Mouse (Mus musculus) intestine, postnatal 0 days (tissue): Measurements from ENCODE around the gene Ahnak2. TPM values are rescaled to one million over a fixed set of nuclear protein-coding genes. Genes with fewer than 3 reads are reported as not detected.
"Not testable (repeated sequence)": the region's sequence is repeated elsewhere in the genome, so short reads cannot be mapped to it uniquely, and the experiment has no call there.

ENCODE experiments used
- ATAC-seq: fragments of 200-750 bp; cut with Nextera tagmentation; 2 replicates; pipeline ENCODE4 v1.8.0; 2017; ENCODE audit warnings: mild to moderate bottlenecking, moderate TSS enrichment, moderate library complexity
- H3K27ac ChIP-seq: fragments of 300-500 bp; sonication (generic); 2 replicates; pipeline ENCODE4 v1.5.1; 2014; ENCODE audit warnings: mild to moderate bottlenecking, low read depth, low read length, moderate library complexity
- H3K27me3 ChIP-seq: fragments of 300-500 bp; sonication (generic); replicated peaks from 2 replicates; pipeline ENCODE4 v1.6.1; 2014; ENCODE audit warnings: low read length, mixed read lengths; ENCODE audit not compliant: control insufficient read depth, insufficient read depth
- H3K36me3 ChIP-seq: fragments of 300-500 bp; sonication (generic); 2 replicates; pipeline ENCODE4 v1.6.1; 2014; ENCODE audit warnings: mild to moderate bottlenecking, moderate library complexity; ENCODE audit not compliant: control insufficient read depth, insufficient read depth
- H3K4me1 ChIP-seq: fragments of 300-500 bp; sonication (generic); replicated peaks from 2 replicates; pipeline ENCODE4 v1.6.1; 2014; ENCODE audit warnings: antibody characterized with exemption, low read length, mixed read lengths; ENCODE audit not compliant: control insufficient read depth, insufficient read depth
- H3K4me2 ChIP-seq: fragments of 300-500 bp; sonication (generic); replicated peaks from 2 replicates; pipeline ENCODE4 v1.6.1; 2014; ENCODE audit warnings: low read depth, mild to moderate bottlenecking, moderate library complexity
- H3K4me3 ChIP-seq: fragments of 300-500 bp; sonication (generic); 2 replicates; pipeline ENCODE4 v1.5.1; 2014; ENCODE audit warnings: low read depth, low read length
- H3K9ac ChIP-seq: fragments of 300-500 bp; sonication (generic); 2 replicates; pipeline ENCODE4 v1.6.1; 2014; ENCODE audit warnings: mild to moderate bottlenecking, low read depth, low read length
- H3K9me3 ChIP-seq: fragments of 300-500 bp; sonication (generic); 2 replicates; pipeline ENCODE4 v1.6.1; 2016; ENCODE audit warnings: mixed run types; ENCODE audit not compliant: control insufficient read depth
- CTCF ChIP-seq: sonication (generic); IDR thresholded peaks from 2 replicates; pipeline ENCODE4 v1.5.1; 2016; ENCODE audit warnings: low read depth, mild to moderate bottlenecking, control low read depth, antibody characterized with exemption, moderate library complexity
- WGBS: fragments of 180-500 bp; shearing (Covaris S2); extraction: QIAGEN DNeasy Blood & Tissue Kit; methylation state at CpG from one replicate; pipeline ENCODE4 v1.1.7; 2014; 5-methylcytosine and 5-hydroxymethylcytosine counted together
- polyA plus RNA-seq: library from polyadenylated mRNA; unstranded; fragments of >200 nt; fragmentation: Nextera tagmentation; extraction: Ambion mirVana; gene quantifications from 2 replicates; pipeline ENCODE4 v1.2.1, GENCODE M21; 2015

Gene Ahnak2
- 1.6 TPM in 2 replicates for polyA plus RNA-seq

- Histone ChIP-seq H3K4me2 (peak within 1 kb of the TSS; percentile 97), H3K4me3 (peak within 1 kb of the TSS; percentile 46), H3K4me1 (0 out of 2 replicates have a peak, but pooled peaks cover 3% of the 10 kb centered on the region), H3K36me3 (no peaks in the 10 kb centered on the region), H3K9ac (no peak within 1 kb of the TSS; the same call in 1 of the 2 replicates), H3K27me3 (peaks cover 14% of the 10 kb centered on the region), H3K27ac (no peak within 1 kb of the TSS), H3K9me3 (no peaks in the 10 kb centered on the region)
- ATAC-seq, result 0 out of 2 replicates have a peak, but pooled peaks have one; percentile 13
- WGBS, result 2% methylated on average over 67 of the region's 69 CpGs
- no peak for TF ChIP-seq CTCF
Observed at GRCm38 (mm10) chr12:112801864-112802846, at the start of gene Ahnak2. Ahnak2 (minus strand) TSS chr12:112802657.

GRCm38 (mm10) chr12:112851116-112851515, 48.7 kb upstream of the Ahnak2 start:
- Histone ChIP-seq H3K4me1 (no peaks in the 10 kb centered on the region), H3K27me3 (no peaks in the 10 kb centered on the region), H3K36me3 (no peaks in the 10 kb centered on the region), H3K9ac (no peak overlapping the region), H3K4me3 (no peak overlapping the region), H3K27ac (no peak overlapping the region), H3K4me2 (no peak overlapping the region), H3K9me3 (no peaks in the 10 kb centered on the region)
- no peak for ATAC-seq
- WGBS, result 20% methylated on average over 6 of the region's 8 CpGs
- TF ChIP-seq CTCF, result no peak

GRCm38 (mm10) chr12:112850344-112850743, 47.9 kb upstream of the Ahnak2 start:
- Histone ChIP-seq H3K4me3 (no peak overlapping the region), H3K9ac (no peak overlapping the region), H3K9me3 (no peaks in the 10 kb centered on the region), H3K27me3 (no peaks in the 10 kb centered on the region), H3K27ac (no peak overlapping the region), H3K4me2 (no peak overlapping the region), H3K4me1 (no peaks in the 10 kb centered on the region), H3K36me3 (no peaks in the 10 kb centered on the region)
- no peak for TF ChIP-seq CTCF
- no peak for ATAC-seq
- WGBS, result 89% methylated on average over 9 of the region's 9 CpGs

GRCm38 (mm10) chr12:112849235-112850022, 47.0 kb upstream of the Ahnak2 start:
- Histone ChIP-seq H3K4me2 (no peak overlapping the region), H3K36me3 (no peaks in the 10 kb centered on the region), H3K27me3 (no peaks in the 10 kb centered on the region), H3K27ac (no peak overlapping the region), H3K4me1 (no peaks in the 10 kb centered on the region), H3K4me3 (no peak overlapping the region), H3K9me3 (no peaks in the 10 kb centered on the region), H3K9ac (no peak overlapping the region)
- WGBS, result 64% methylated on average over 11 of the region's 11 CpGs
- ATAC-seq, result peak; percentile 48; the same call in 1 of the 2 replicates
- peak; percentile 57 for TF ChIP-seq CTCF

- H3K4me1 ChIP-seq, result no peaks in the 10 kb centered on the region
- H3K9me3 ChIP-seq, result no peaks in the 10 kb centered on the region
- H3K27me3 ChIP-seq, result no peaks in the 10 kb centered on the region
- H3K4me3 ChIP-seq, result no peak overlapping the region
- TF ChIP-seq CTCF, result no peak
- H3K9ac ChIP-seq, result no peak overlapping the region
- H3K27ac ChIP-seq, result no peak overlapping the region
- H3K4me2 ChIP-seq, result no peak overlapping the region
- H3K36me3 ChIP-seq, result no peaks in the 10 kb centered on the region
- ATAC-seq, result no peak
- 98% methylated on average over 2 of the region's 2 CpGs for WGBS
Observed at GRCm38 (mm10) chr12:112847880-112848279, 45.4 kb upstream of the Ahnak2 start.

- 17% methylated on average over 3 of the region's 3 CpGs for WGBS
- no peak overlapping the region for H3K27ac ChIP-seq
- no peak overlapping the region for H3K9ac ChIP-seq
- no peaks in the 10 kb centered on the region for H3K9me3 ChIP-seq
- no peak overlapping the region for H3K4me3 ChIP-seq
- no peak overlapping the region for H3K4me2 ChIP-seq
- H3K36me3 ChIP-seq, result no peaks in the 10 kb centered on the region
- H3K4me1 ChIP-seq, result no peaks in the 10 kb centered on the region
- H3K27me3 ChIP-seq, result no peaks in the 10 kb centered on the region
- peak; percentile 53; the same call in 1 of the 2 replicates for ATAC-seq
- TF ChIP-seq CTCF, result peak; percentile 99
Observed at GRCm38 (mm10) chr12:112843803-112844202, 41.3 kb upstream of the Ahnak2 start.

GRCm38 (mm10) chr12:112842128-112842527, 39.7 kb upstream of the Ahnak2 start:
- H3K4me1 ChIP-seq, H3K9ac ChIP-seq, H3K9me3 ChIP-seq, H3K27me3 ChIP-seq, H3K4me2 ChIP-seq, H3K4me3 ChIP-seq, H3K27ac ChIP-seq, H3K36me3 ChIP-seq, ATAC-seq: not testable (repeated sequence)
- WGBS, result 66% methylated on average over 2 of the region's 2 CpGs
